ENCODE assay signal across 11 mouse cellular contexts in the genomic region with DNA sequence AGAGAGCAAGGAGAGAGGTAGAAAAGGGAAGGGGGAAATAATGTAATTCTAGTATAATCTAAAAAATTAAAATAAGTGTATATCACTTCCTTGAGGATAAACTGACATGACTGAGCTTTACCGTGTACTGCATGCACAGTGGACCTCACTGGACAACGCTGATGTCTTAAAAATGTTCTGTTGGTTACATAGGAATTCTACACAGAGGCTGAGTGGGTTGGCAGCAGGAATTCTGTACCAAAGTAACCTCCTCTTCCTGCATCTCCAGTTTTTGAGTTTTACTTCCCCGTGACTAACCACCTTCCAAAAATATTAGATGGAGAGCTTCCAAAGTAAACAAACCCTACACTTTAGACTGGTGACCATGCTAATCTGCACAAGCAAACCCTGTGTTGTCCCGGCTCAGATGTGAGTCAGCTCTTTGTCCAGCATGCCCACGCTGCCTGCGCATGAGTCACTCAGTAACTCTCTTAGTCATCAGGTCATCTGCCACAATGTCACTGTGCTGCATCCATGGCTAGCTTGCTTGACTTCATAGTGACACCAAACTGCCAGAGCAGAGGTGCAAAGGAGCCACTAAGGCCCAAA.
DNase-seq lines count a peak whose midpoint lies in the region; ATAC-seq lines count a peak whose summit lies in the region.
"Had no signal": no experiment of that assay in that cellular context is flagged by ENCODE, and none has a peak within 500 bp of the region (broad histone marks: within the 10 kb centered on the region; RNA-seq: fewer than 3 reads in every experiment).

No protein-coding gene starts in this region.

- ATAC-seq in limb, embryonic 13.5 days (ENCODE audit: low FRiP score, low read depth) = peak; percentile 61; the same call in 1 of the 2 replicates
- no peak for ATAC-seq in hindbrain, embryonic 13.5 days (ENCODE audit: low FRiP score)
- ATAC-seq in granulocyte monocyte progenitor cell, adult 5-6 weeks (replicated peaks; ENCODE audit: poor library complexity, severe bottlenecking) = no peak
- ATAC-seq: intestine, embryonic 15.5 days had no signal

- H3K4me3 ChIP-seq in limb, embryonic 13.5 days = no peak overlapping the region
- H3K4me3 ChIP-seq in limb, embryonic 10.5 days = no peak overlapping the region
- no peak overlapping the region for H3K4me3 ChIP-seq in hindbrain, embryonic 13.5 days
- H3K4me3 ChIP-seq: intestine, embryonic 15.5 days had no signal

- no peak for DNase-seq in limb, embryonic 10.5 days (ENCODE audit: low spot score)
- DNase-seq in Muller cell, postnatal 12 days (ENCODE audit: inconsistent ontology term) = peak; percentile 96
- peak; percentile 74 to 80 for DNase-seq in adrenal gland, postnatal 36 days
- peak; percentile 11 for DNase-seq in lung, postnatal 10 days
- DNase-seq: cerebellum, adult 9-10 months; gastrocnemius, postnatal 25 days had no signal

- H3K4me1 ChIP-seq in limb, embryonic 13.5 days = no peaks in the 10 kb centered on the region
- H3K4me1 ChIP-seq in limb, embryonic 10.5 days = no peaks in the 10 kb centered on the region
- no peaks in the 10 kb centered on the region for H3K4me1 ChIP-seq in hindbrain, embryonic 13.5 days (replicated peaks)
- H3K4me1 ChIP-seq: intestine, embryonic 15.5 days had no signal

- H3K9ac ChIP-seq in limb, embryonic 13.5 days = no peak overlapping the region
- no peak overlapping the region for H3K9ac ChIP-seq in hindbrain, embryonic 13.5 days
- H3K9ac ChIP-seq: intestine, embryonic 15.5 days had no signal

- H3K4me2 ChIP-seq in limb, embryonic 13.5 days (replicated peaks) = no peak overlapping the region
- no peak overlapping the region for H3K4me2 ChIP-seq in hindbrain, embryonic 13.5 days
- H3K4me2 ChIP-seq: intestine, embryonic 15.5 days had no signal

- WGBS in limb, embryonic 13.5 days = 74% methylated on average over 6 of the region's 6 CpGs
- 91% methylated on average over 6 of the region's 6 CpGs for WGBS in limb, embryonic 10.5 days
- 85% methylated on average over 6 of the region's 6 CpGs for WGBS in hindbrain, embryonic 13.5 days

- H3K27me3 ChIP-seq in limb, embryonic 13.5 days = no peaks in the 10 kb centered on the region
- H3K27me3 ChIP-seq in limb, embryonic 10.5 days (ENCODE audit: low read depth, poor library complexity, severe bottlenecking) = no peaks in the 10 kb centered on the region
- H3K27me3 ChIP-seq in hindbrain, embryonic 13.5 days = 0 out of 2 replicates have a peak, but pooled peaks cover 4% of the 10 kb centered on the region
- H3K27me3 ChIP-seq: intestine, embryonic 15.5 days had no signal

- no peaks in the 10 kb centered on the region for H3K36me3 ChIP-seq in limb, embryonic 13.5 days
- no peaks in the 10 kb centered on the region for H3K36me3 ChIP-seq in limb, embryonic 10.5 days
- no peaks in the 10 kb centered on the region for H3K36me3 ChIP-seq in hindbrain, embryonic 13.5 days
- H3K36me3 ChIP-seq: intestine, embryonic 15.5 days had no signal

- no peak overlapping the region for H3K27ac ChIP-seq in limb, embryonic 13.5 days
- H3K27ac ChIP-seq in limb, embryonic 10.5 days = no peak overlapping the region
- H3K27ac ChIP-seq in hindbrain, embryonic 13.5 days = no peak overlapping the region
- H3K27ac ChIP-seq: intestine, embryonic 15.5 days; macrophage had no signal

- no peaks in the 10 kb centered on the region for H3K9me3 ChIP-seq in limb, embryonic 13.5 days
- H3K9me3 ChIP-seq in limb, embryonic 10.5 days (replicated peaks) = no peaks in the 10 kb centered on the region
- H3K9me3 ChIP-seq in hindbrain, embryonic 13.5 days = no peaks in the 10 kb centered on the region
- H3K9me3 ChIP-seq: intestine, embryonic 15.5 days had no signal
